Mouse (Mus musculus) olfactory bulb, adult 2 months (tissue): ENCODE measurements at regions not wholly inside any gene's neighbourhood (a gene's known extent, or its start where the extent isn't known, plus 50 kb on each side); places are given as distances from the start of the nearest gene placed in this dataset.

Source experiments
- CTCF ChIP-seq: fragments of 200-500 bp; IDR thresholded peaks from 2 replicates; pipeline ENCODE4 v1.5.1; 2012; ENCODE audit warnings: low read depth, mild to moderate bottlenecking, low read length, moderate library complexity; ENCODE audit not compliant: insufficient read depth
- POLR2A ChIP-seq: fragments of 200-500 bp; IDR thresholded peaks from 2 replicates; pipeline ENCODE4 v1.6.1; 2012; ENCODE audit warnings: mild to moderate bottlenecking, low read depth, low read length, moderate library complexity; ENCODE audit not compliant: insufficient read depth

GRCm38 (mm10) chr10:38609606-38610510, 211.7 kb downstream of the Rfpl4b start:
- TF ChIP-seq POLR2A (no peak), CTCF (no peak)
